Mouse (Mus musculus): ENCODE results near the gene Tdg.
"Not testable (repeated sequence)": the region's sequence is repeated elsewhere in the genome, so short reads cannot be mapped to it uniquely, and the experiment has no call there.

GRCm38 (mm10) chr10:82594421-82594820 lies 35.2 kb upstream of the Tdg start:
- TF ChIP-seq EP300 (optimal IDR thresholded peaks at IDR 0.05); CTCF (IDR thresholded peaks at IDR 0.05; ENCODE audit: low read depth): not testable (repeated sequence)

Data from stomach, postnatal 0 days (tissue).